Mouse (Mus musculus): ENCODE results near the gene Ptch1. TPM values are rescaled to one million over a fixed set of nuclear protein-coding genes. Genes with fewer than 3 reads are reported as not detected.

The Ptch1 gene
- polyA plus RNA-seq, 1 experiment from 2014 or later = 32.1 TPM

DNA sequence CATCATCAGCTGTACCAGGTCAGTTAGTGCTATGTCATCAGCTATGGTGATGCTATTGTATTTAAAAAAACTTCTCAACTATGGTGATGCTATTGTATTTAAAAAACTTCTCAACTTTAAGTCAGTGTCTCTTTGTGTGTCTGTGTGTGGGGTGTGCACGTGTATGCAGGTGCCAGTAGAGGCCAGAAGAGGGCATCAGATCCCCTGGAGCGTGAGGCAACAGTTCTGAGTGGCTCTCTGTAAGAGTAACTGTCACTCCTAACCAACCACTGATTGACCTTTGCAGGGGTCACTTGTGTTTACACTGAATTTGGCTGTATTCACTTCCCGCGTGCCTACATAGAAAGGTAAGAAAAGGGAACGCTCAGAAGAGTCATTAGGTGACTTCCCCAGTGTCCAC lies 65.6 kb downstream of the Ptch1 start:
- WGBS = 64% methylated on average over 5 of the region's 5 CpGs

GRCm38 (mm10) chr13:63507001-63507556 lies 66.3 kb downstream of the Ptch1 start:
- no peak overlapping the region for H3K4me3 ChIP-seq (replicated peaks)
- H3K9ac ChIP-seq = no peak overlapping the region
- no peak overlapping the region for H3K27ac ChIP-seq
- H3K36me3 ChIP-seq = peaks cover 41% of the 10 kb centered on the region
- H3K9me3 ChIP-seq = no peaks in the 10 kb centered on the region
- no peaks in the 10 kb centered on the region for H3K27me3 ChIP-seq (replicated peaks)
- ATAC-seq (ENCODE audit: insufficient read depth, low FRiP score, low read depth) = no peak
- H3K4me2 ChIP-seq = no peak overlapping the region
- H3K4me1 ChIP-seq = no peaks in the 10 kb centered on the region
- WGBS = 78% methylated on average over 6 of the region's 6 CpGs

More for the DNA sequence above, 65.6 kb downstream of the Ptch1 start:
- Histone ChIP-seq H3K27me3 (replicated peaks) (no peaks in the 10 kb centered on the region), H3K4me3 (replicated peaks) (no peak overlapping the region), H3K36me3 (peaks cover 47% of the 10 kb centered on the region), H3K27ac (no peak overlapping the region), H3K9me3 (no peaks in the 10 kb centered on the region), H3K4me2 (no peak overlapping the region), H3K9ac (no peak overlapping the region), H3K4me1 (no peaks in the 10 kb centered on the region)
- no peak for ATAC-seq (ENCODE audit: insufficient read depth, low FRiP score, low read depth)

DNA sequence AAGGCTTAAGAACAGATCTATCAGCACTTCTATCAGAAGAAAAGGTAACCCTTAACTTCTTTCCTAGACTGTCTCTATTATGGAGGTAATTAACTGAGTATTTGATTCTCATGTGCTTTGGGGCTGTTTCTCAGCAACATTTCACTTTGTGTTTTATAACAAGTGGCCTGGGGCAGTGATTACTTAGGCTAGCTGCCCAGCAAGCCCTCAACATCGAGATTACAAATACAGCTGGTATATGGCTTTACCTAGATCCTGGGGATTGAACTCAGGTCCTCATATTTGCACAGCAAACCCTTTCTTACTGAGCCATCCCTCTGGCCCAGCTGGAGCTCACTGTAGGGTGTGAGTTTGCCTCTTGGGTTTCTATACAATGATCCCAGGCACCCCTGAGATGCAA lies 67.0 kb downstream of the Ptch1 start:
- Histone ChIP-seq H3K9me3 (no peaks in the 10 kb centered on the region), H3K27me3 (replicated peaks) (no peaks in the 10 kb centered on the region), H3K4me2 (no peak overlapping the region), H3K9ac (no peak overlapping the region), H3K36me3 (peaks cover 34% of the 10 kb centered on the region), H3K27ac (no peak overlapping the region), H3K4me1 (no peaks in the 10 kb centered on the region), H3K4me3 (replicated peaks) (no peak overlapping the region)
- 28% methylated on average over 1 of the region's 1 CpGs for WGBS
- ATAC-seq (ENCODE audit: insufficient read depth, low FRiP score, low read depth) = no peak

DNA sequence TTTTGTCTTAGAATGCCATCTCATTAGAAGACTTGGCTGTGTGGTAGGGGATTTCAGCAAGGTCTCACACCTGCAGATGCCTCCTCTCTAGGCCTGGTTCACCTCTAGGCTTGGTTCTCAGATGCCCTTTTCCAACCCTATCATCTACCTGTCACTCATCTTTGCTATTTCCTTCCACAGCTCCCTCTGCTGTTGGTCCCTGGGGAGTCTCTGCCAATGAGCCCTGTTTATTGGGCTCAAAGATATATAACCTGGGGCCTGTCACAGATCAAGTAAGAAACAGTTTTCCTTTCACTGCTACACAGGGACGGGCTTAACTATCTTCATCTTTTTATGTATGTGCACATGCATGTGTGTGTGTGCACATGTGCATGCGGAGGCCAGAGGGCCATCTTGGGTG lies 71.0 kb downstream of the Ptch1 start:
- ATAC-seq (ENCODE audit: insufficient read depth, low FRiP score, low read depth) = no peak
- no peak overlapping the region for H3K4me2 ChIP-seq
- H3K36me3 ChIP-seq = peaks cover 3% of the 10 kb centered on the region; the same call in 1 of the 2 replicates
- 83% methylated on average over 2 of the region's 2 CpGs for WGBS
- no peak overlapping the region for H3K27ac ChIP-seq
- no peak overlapping the region for H3K4me3 ChIP-seq (replicated peaks)
- 0 out of 2 replicates have a peak, but pooled peaks cover 3% of the 10 kb centered on the region for H3K4me1 ChIP-seq
- H3K9ac ChIP-seq = no peak overlapping the region
- H3K9me3 ChIP-seq = no peaks in the 10 kb centered on the region
- H3K27me3 ChIP-seq (replicated peaks) = no peaks in the 10 kb centered on the region

DNA sequence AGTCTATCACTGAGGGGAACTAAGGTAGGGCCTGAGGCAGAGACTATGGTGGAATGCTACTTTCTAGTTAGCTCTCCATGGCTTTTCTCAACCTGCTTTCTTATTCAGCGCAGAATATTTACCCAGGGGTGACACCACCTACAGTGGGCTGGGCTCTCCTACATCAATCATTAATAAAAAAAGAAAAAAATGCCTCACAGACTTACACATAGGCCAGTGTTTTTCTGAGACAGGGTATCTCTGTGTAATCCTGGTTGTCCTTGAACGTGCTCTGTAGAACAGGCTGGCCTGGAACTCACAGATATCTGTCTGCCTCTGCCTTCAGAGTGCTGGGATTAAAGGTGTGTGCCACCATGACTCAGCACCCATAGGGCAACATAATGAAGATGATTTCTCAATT lies 73.9 kb downstream of the Ptch1 start:
- Histone ChIP-seq H3K9ac (no peak overlapping the region), H3K27me3 (replicated peaks) (no peaks in the 10 kb centered on the region), H3K4me3 (replicated peaks) (no peak overlapping the region), H3K4me1 (peaks cover 6% of the 10 kb centered on the region; the same call in 1 of the 2 replicates), H3K4me2 (no peak overlapping the region), H3K27ac (no peak overlapping the region), H3K36me3 (no peaks in the 10 kb centered on the region), H3K9me3 (no peaks in the 10 kb centered on the region)
- ATAC-seq (ENCODE audit: insufficient read depth, low FRiP score, low read depth) = peak; percentile 64; the same call in 1 of the 2 replicates
- WGBS = 58% methylated on average over 2 of the region's 2 CpGs

DNA sequence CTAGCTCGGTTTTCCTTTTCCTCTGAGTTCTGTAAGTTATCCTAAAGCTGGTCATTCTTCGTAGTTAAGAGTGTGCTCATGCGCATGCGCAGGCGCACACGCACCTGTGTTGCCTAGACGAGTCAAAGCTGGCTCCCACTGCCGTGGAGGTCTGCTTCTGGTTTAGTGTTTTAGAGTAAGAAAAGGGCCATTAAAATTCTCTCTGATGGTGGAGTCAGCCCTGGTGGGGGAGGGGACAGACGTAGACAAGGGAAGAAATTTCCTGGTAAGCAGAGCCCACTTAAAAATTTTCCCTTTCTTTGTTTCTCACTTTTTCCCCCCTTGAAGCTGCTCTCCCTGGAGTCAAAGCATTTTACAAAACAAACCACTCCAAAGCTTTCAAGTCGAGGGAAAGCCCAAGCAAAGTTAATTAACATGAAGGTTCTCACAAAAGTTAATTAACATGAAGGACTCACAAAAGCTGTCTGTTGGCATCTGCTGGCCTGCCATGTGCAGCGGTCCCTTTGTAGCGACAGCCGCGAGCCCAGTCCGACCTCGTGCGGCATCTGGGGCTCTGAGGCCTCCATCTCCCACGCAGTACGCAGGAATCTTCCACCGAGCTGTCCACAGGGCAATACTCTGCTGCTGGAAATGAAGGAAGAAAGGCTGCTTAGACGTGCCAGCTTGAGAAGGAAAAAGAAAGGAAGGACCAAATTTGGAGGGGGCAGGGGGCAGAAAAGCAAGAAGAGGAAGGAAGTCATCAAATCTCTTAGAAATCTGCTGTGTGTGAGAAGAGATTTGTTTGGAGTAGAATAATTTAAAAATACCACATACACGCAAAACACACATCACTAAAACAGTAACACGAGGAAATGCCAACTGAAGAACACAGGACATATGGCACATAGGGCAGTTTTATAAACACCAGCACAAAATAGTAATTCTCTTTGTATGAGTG lies 76.5 kb downstream of the Ptch1 start, which contains the start of gene Fancc:
TSS of gene Fancc (minus strand) at position 633 of the 937 bp plus-strand sequence.
- no peak for ATAC-seq (ENCODE audit: insufficient read depth, low FRiP score, low read depth)
- Histone ChIP-seq H3K4me1 (peaks cover 6% of the 10 kb centered on the region; the same call in 1 of the 2 replicates), H3K27me3 (replicated peaks) (no peaks in the 10 kb centered on the region), H3K4me3 (replicated peaks) (no peak within 1 kb of the TSS), H3K9ac (no peak within 1 kb of the TSS), H3K9me3 (no peaks in the 10 kb centered on the region), H3K27ac (no peak within 1 kb of the TSS), H3K36me3 (no peaks in the 10 kb centered on the region), H3K4me2 (peak within 1 kb of the TSS; percentile 9; the same call in 1 of the 2 replicates)
- WGBS = 31% methylated on average over 23 of the region's 23 CpGs

- no peak for ATAC-seq (ENCODE audit: insufficient read depth, low FRiP score, low read depth)
- H3K4me3 ChIP-seq (replicated peaks) = no peak overlapping the region
- no peaks in the 10 kb centered on the region for H3K9me3 ChIP-seq
- WGBS = 71% methylated on average over 7 of the region's 7 CpGs
- H3K27me3 ChIP-seq (replicated peaks) = no peaks in the 10 kb centered on the region
- H3K4me1 ChIP-seq = peaks cover 4% of the 10 kb centered on the region; the same call in 1 of the 2 replicates
- no peaks in the 10 kb centered on the region for H3K36me3 ChIP-seq
- H3K4me2 ChIP-seq = no peak overlapping the region
- H3K9ac ChIP-seq = no peak overlapping the region
- no peak overlapping the region for H3K27ac ChIP-seq
Measured at GRCm38 (mm10) chr13:63487707-63488042, 85.7 kb downstream of the Ptch1 start.

GRCm38 (mm10) chr13:63486791-63487706 lies 86.3 kb downstream of the Ptch1 start:
- Histone ChIP-seq H3K9ac (no peak overlapping the region), H3K9me3 (no peaks in the 10 kb centered on the region), H3K36me3 (no peaks in the 10 kb centered on the region), H3K27me3 (replicated peaks) (no peaks in the 10 kb centered on the region), H3K27ac (no peak overlapping the region), H3K4me3 (replicated peaks) (no peak overlapping the region), H3K4me1 (peaks cover 4% of the 10 kb centered on the region; the same call in 1 of the 2 replicates), H3K4me2 (no peak overlapping the region)
- no peak for ATAC-seq (ENCODE audit: insufficient read depth, low FRiP score, low read depth)
- WGBS = 36% methylated on average over 18 of the region's 18 CpGs

- ATAC-seq (ENCODE audit: insufficient read depth, low FRiP score, low read depth) = no peak
- H3K27ac ChIP-seq = no peak overlapping the region
- H3K36me3 ChIP-seq = no peaks in the 10 kb centered on the region
- H3K4me3 ChIP-seq (replicated peaks) = no peak overlapping the region
- no peaks in the 10 kb centered on the region for H3K4me1 ChIP-seq
- H3K9me3 ChIP-seq = no peaks in the 10 kb centered on the region
- 43% methylated on average over 8 of the region's 8 CpGs for WGBS
- H3K4me2 ChIP-seq = no peak overlapping the region
- no peak overlapping the region for H3K9ac ChIP-seq
- no peaks in the 10 kb centered on the region for H3K27me3 ChIP-seq (replicated peaks)
Measured at GRCm38 (mm10) chr13:63475356-63475755, 98.0 kb downstream of the Ptch1 start.

Measured in stomach, embryonic 15.5 days (tissue).